Mouse (Mus musculus) liver, adult 2 months (tissue): ENCODE measurements around the gene Shld2.

Experiments used
- CTCF ChIP-seq: fragments of 200-500 bp; IDR thresholded peaks from 2 replicates; pipeline ENCODE4 v1.5.1; 2011; ENCODE audit warnings: low read depth, low read length, control low read depth
- POLR2A ChIP-seq: fragments of 200-500 bp; IDR thresholded peaks from 2 replicates; pipeline ENCODE4 v1.6.1; 2011; ENCODE audit warnings: low read length, control low read depth; ENCODE audit not compliant: insufficient read depth; ENCODE audit errors: extremely low read depth

DNA sequence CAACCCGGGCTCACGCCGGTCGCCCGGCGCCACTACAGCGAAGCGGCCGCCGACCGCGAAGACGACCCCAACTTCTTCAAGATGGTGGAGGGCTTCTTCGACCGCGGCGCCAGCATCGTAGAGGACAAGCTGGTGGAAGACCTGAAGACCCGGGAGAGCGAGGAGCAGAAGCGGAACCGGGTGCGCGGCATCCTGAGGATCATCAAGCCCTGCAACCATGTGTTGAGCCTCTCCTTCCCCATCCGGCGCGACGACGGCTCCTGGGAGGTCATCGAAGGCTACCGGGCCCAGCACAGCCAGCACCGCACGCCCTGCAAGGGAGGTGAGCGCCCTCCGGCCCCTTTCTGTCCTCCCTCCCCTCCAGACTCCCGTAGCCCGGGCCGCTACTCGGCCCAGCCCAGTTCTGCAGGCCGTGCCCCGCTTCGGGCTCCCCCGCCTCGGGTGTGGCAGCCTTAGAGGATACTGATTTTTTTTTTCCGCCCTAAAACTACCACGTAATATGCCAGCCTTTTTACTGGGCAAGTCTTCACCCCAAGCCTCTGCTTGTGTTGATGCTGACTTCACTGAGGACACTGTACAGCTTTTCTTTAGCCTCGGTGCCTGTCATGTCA, 833 bp upstream of the Shld2 start:
- no peak for TF ChIP-seq POLR2A
- TF ChIP-seq CTCF, result no peak
